Mouse (Mus musculus) urinary bladder, postnatal 10 days (tissue): Measurements from ENCODE around the gene Cdk17.
A peak's percentile ranks its signal among the peaks of the same experiment; 100 is the strongest.
"Not testable (repeated sequence)": the region's sequence is repeated elsewhere in the genome, so short reads cannot be mapped to it uniquely, and the experiment has no call there.

Experiments
- DNase-seq: peaks from one replicate; pipeline ENCODE4 v3.0.0; 2022; ENCODE audit warnings: low spot score

Cdk17 gene

GRCm38 (mm10) chr10:93143285-93143985 is 17.2 kb upstream of the Cdk17 start:
- no peak for DNase-seq

- DNase-seq: no peak
These were observed 16.7 kb upstream of the Cdk17 start for GRCm38 (mm10) chr10:93143986-93144314.

GRCm38 (mm10) chr10:93144579-93144978 is 16.1 kb upstream of the Cdk17 start:
- DNase-seq: no peak

- DNase-seq: no peak
These were observed 15.6 kb upstream of the Cdk17 start for GRCm38 (mm10) chr10:93145088-93145487.

GRCm38 (mm10) chr10:93146601-93147000 is 14.1 kb upstream of the Cdk17 start:
- no peak for DNase-seq

GRCm38 (mm10) chr10:93147691-93148090 is 13.0 kb upstream of the Cdk17 start:
- no peak for DNase-seq

- DNase-seq: no peak
These were observed 11.1 kb upstream of the Cdk17 start for GRCm38 (mm10) chr10:93149597-93149996.

- no peak for DNase-seq
These were observed 8.9 kb upstream of the Cdk17 start for GRCm38 (mm10) chr10:93151775-93152174.

GRCm38 (mm10) chr10:93152698-93153097 is 8.0 kb upstream of the Cdk17 start:
- no peak for DNase-seq

GRCm38 (mm10) chr10:93153404-93153803 is 7.3 kb upstream of the Cdk17 start:
- not testable (repeated sequence) for DNase-seq

- DNase-seq: no peak
These were observed 801 bp upstream of the Cdk17 start for GRCm38 (mm10) chr10:93159651-93160496.

- peak; percentile 60 for DNase-seq
These were observed 223 bp upstream of the Cdk17 start for GRCm38 (mm10) chr10:93160497-93160806.

- DNase-seq: peak; percentile 14
These were observed 1.0 kb downstream of the Cdk17 start for GRCm38 (mm10) chr10:93161511-93162275.

- no peak for DNase-seq
These were observed 1.7 kb downstream of the Cdk17 start for GRCm38 (mm10) chr10:93162276-93162971.

- DNase-seq: no peak
These were observed 2.4 kb downstream of the Cdk17 start for GRCm38 (mm10) chr10:93162972-93163660.

- no peak for DNase-seq
These were observed 3.2 kb downstream of the Cdk17 start for GRCm38 (mm10) chr10:93163711-93164488.

GRCm38 (mm10) chr10:93165416-93166381 is 5.0 kb downstream of the Cdk17 start:
- no peak for DNase-seq

GRCm38 (mm10) chr10:93166382-93166769 is 5.7 kb downstream of the Cdk17 start:
- DNase-seq: no peak

GRCm38 (mm10) chr10:93167311-93167710 is 6.6 kb downstream of the Cdk17 start:
- no peak for DNase-seq

- DNase-seq: no peak
These were observed 7.4 kb downstream of the Cdk17 start for GRCm38 (mm10) chr10:93168067-93168466.
